Mouse (Mus musculus) MEL (cell line): ENCODE measurements at regions not wholly inside any gene's neighbourhood (a gene's known extent, or its start where the extent isn't known, plus 50 kb on each side); places are given as distances from the start of the nearest gene placed in this dataset.

Experiments
- DNase-seq: peaks from one replicate; pipeline ENCODE4 v3.0.0; 2011; ENCODE audit warnings: low read depth, low spot score
- H3K27ac ChIP-seq: 2 replicates; pipeline ENCODE4 v1.5.1; 2012; ENCODE audit warnings: low read depth, mild to moderate bottlenecking, control low read depth, low read length, moderate library complexity; ENCODE audit not compliant: control insufficient read depth
- H3K27me3 ChIP-seq, 2 experiments: fragments of 150-350 bp in 1 of 2; sonication (generic) in 1 of 2; 2 replicates each; pipeline ENCODE4 v1.6.1; 2012; ENCODE audit warnings: low read length in 2 of 2, mild to moderate bottlenecking in 2 of 2, improper control_type of control experiment in 1 of 2, moderate library complexity in 1 of 2; ENCODE audit not compliant: insufficient read depth in 2 of 2, control insufficient read depth in 1 of 2
- H3K36me3 ChIP-seq, 2 experiments: 2 replicates each; pipeline ENCODE4 v1.6.1; 2012 to 2014; ENCODE audit warnings: low read length in 2 of 2, improper control_type of control experiment in 1 of 2, inconsistent platforms in 1 of 2, mild to moderate bottlenecking in 1 of 2; ENCODE audit not compliant: insufficient read depth in 2 of 2, control insufficient read depth in 1 of 2
- H3K4me1 ChIP-seq, 2 experiments: fragments of 150-350 bp in 1 of 2; sonication (generic) in 1 of 2; 2 replicates each; pipeline ENCODE4 v1.6.1; 2012; ENCODE audit warnings: low read length in 2 of 2, improper control_type of control experiment in 1 of 2, mild to moderate bottlenecking in 1 of 2; ENCODE audit not compliant: insufficient read depth in 2 of 2, control insufficient read depth in 1 of 2
- H3K4me3 ChIP-seq, 2 experiments: fragments of 150-350 bp in 1 of 2; sonication (generic) in 1 of 2; 2 replicates each; pipeline ENCODE4 v1.5.1; 2012; ENCODE audit warnings: low read depth in 2 of 2, low read length in 2 of 2, mild to moderate bottlenecking in 2 of 2, moderate library complexity in 2 of 2, control low read depth in 1 of 2, improper control_type of control experiment in 1 of 2; ENCODE audit not compliant: control insufficient read depth in 1 of 2, insufficient read depth in 1 of 2
- H3K79me2 ChIP-seq: 2 replicates; pipeline ENCODE4 v1.6.1; 2012; ENCODE audit warnings: mild to moderate bottlenecking, low read length, moderate library complexity; ENCODE audit not compliant: control insufficient read depth, poor library complexity, insufficient read depth
- H3K9ac ChIP-seq: 2 replicates; pipeline ENCODE4 v1.6.1; 2012; ENCODE audit warnings: low read depth, mild to moderate bottlenecking, control low read depth, low read length, moderate library complexity; ENCODE audit not compliant: control insufficient read depth, poor library complexity, severe bottlenecking
- H3K9me3 ChIP-seq: fragments of 150-350 bp; sonication (generic); replicated peaks from 2 replicates; pipeline ENCODE4 v1.6.1; 2012; ENCODE audit warnings: mild to moderate bottlenecking, low read length, improper control_type of control experiment, moderate library complexity; ENCODE audit not compliant: insufficient read depth
- BHLHE40 ChIP-seq: IDR thresholded peaks from 2 replicates; pipeline ENCODE4 v1.6.1; 2012; ENCODE audit warnings: low read depth, mild to moderate bottlenecking, inconsistent platforms, low read length, improper control_type of control experiment, borderline replicate concordance
- CHD2 ChIP-seq: IDR thresholded peaks from 2 replicates; pipeline ENCODE4 v1.6.1; 2011; ENCODE audit warnings: low read length, improper control_type of control experiment
- E2F4 ChIP-seq: IDR thresholded peaks from 2 replicates; pipeline ENCODE4 v1.6.1; 2011; ENCODE audit warnings: low read depth, low read length, improper control_type of control experiment, borderline replicate concordance
- EP300 ChIP-seq, 2 experiments: IDR thresholded peaks; 2 replicates each; pipeline ENCODE4 v1.6.1; 2011; ENCODE audit warnings: improper control_type of control experiment in 2 of 2, low read length in 2 of 2, low read depth in 1 of 2, mild to moderate bottlenecking in 1 of 2
- ETS1 ChIP-seq: IDR thresholded peaks from 2 replicates; pipeline ENCODE4 v1.6.1; 2012; ENCODE audit warnings: low read depth, mild to moderate bottlenecking, inconsistent platforms, low read length, improper control_type of control experiment, moderate library complexity
- MAFK ChIP-seq: IDR thresholded peaks from 2 replicates; pipeline ENCODE4 v1.6.1; 2011; ENCODE audit warnings: low read depth, mild to moderate bottlenecking, low read length, improper control_type of control experiment, borderline replicate concordance
- MAX ChIP-seq: IDR thresholded peaks from 2 replicates; pipeline ENCODE4 v1.6.1; 2011; ENCODE audit warnings: low read length, improper control_type of control experiment
- MAZ ChIP-seq: IDR thresholded peaks from 2 replicates; pipeline ENCODE4 v1.6.1; 2012; ENCODE audit warnings: low read depth, mild to moderate bottlenecking, inconsistent platforms, low read length, improper control_type of control experiment
- MXI1 ChIP-seq: IDR thresholded peaks from 2 replicates; pipeline ENCODE4 v1.6.1; 2011; ENCODE audit warnings: mild to moderate bottlenecking, low read depth, low read length, improper control_type of control experiment
- NRF1 ChIP-seq: IDR thresholded peaks from 2 replicates; pipeline ENCODE4 v1.6.1; 2014; ENCODE audit warnings: low read depth, mild to moderate bottlenecking, inconsistent platforms, low read length, improper control_type of control experiment, moderate library complexity; ENCODE audit not compliant: poor library complexity, insufficient read depth, severe bottlenecking
- POLR2A ChIP-seq, 2 experiments: IDR thresholded peaks; 2 replicates each; pipeline ENCODE4 v1.6.1; 2011 to 2012; ENCODE audit warnings: low read length in 2 of 2, mild to moderate bottlenecking in 2 of 2, control low read depth in 1 of 2, improper control_type of control experiment in 1 of 2, low read depth in 1 of 2, moderate library complexity in 1 of 2; ENCODE audit not compliant: control insufficient read depth in 1 of 2, insufficient read depth in 1 of 2, poor library complexity in 1 of 2
- RCOR1 ChIP-seq: IDR thresholded peaks from 2 replicates; pipeline ENCODE4 v1.6.1; 2012; ENCODE audit warnings: low read depth, mild to moderate bottlenecking, inconsistent platforms, low read length, improper control_type of control experiment
- TCF12 ChIP-seq: IDR thresholded peaks from 2 replicates; pipeline ENCODE4 v1.6.1; 2014; ENCODE audit warnings: low read depth, mild to moderate bottlenecking, inconsistent platforms, low read length, improper control_type of control experiment, moderate library complexity
- USF1 ChIP-seq: IDR thresholded peaks from 2 replicates; pipeline ENCODE4 v1.6.1; 2014; ENCODE audit warnings: low read depth, mild to moderate bottlenecking, inconsistent platforms, low read length, improper control_type of control experiment, moderate library complexity
- ZC3H11A ChIP-seq: IDR thresholded peaks from 2 replicates; pipeline ENCODE4 v1.6.1; 2012; ENCODE audit warnings: low read depth, mild to moderate bottlenecking, inconsistent platforms, low read length, improper control_type of control experiment
- ZKSCAN1 ChIP-seq: IDR thresholded peaks from 2 replicates; pipeline ENCODE4 v1.6.1; 2012; ENCODE audit warnings: low read depth, mild to moderate bottlenecking, inconsistent platforms, low read length, improper control_type of control experiment, moderate library complexity
- ZMIZ1 ChIP-seq: IDR thresholded peaks from 2 replicates; pipeline ENCODE4 v1.6.1; 2012; ENCODE audit warnings: low read depth, mild to moderate bottlenecking, inconsistent platforms, low read length, improper control_type of control experiment, moderate library complexity
- ZNF384 ChIP-seq: IDR thresholded peaks from 2 replicates; pipeline ENCODE4 v1.6.1; 2012; ENCODE audit warnings: low read depth, mild to moderate bottlenecking, inconsistent platforms, low read length, improper control_type of control experiment

DNA sequence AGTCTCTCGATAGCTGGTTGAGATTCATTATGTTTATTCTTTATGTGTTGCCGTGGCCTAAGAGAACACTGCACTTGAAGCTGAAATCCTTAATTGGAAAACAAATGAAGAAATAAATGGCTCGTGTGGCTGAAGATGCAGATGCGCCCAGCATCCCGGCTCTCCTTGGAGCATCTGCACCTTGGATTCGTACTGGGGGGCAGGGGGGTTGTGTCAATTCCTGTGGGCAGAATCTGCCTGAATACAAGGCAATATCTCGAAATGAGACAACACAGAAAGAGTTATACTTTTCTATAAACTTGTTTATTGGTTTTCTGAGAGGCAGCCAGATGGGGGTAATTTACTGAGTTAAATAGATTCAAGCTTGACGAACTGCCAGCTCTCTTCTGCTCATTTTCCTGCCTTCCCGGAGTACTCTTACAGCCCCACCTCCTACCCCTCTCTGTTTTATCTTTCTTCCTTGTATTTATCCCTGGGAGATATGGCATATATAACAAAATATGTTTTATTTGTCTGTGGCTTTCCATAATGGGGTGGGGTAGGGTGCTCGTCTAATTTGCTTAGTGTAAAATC is 229.1 kb downstream of the Pmp22 start:
- no peaks in the 10 kb centered on the region for H3K79me2 ChIP-seq
- DNase-seq, result no peak
- no peaks in the 10 kb centered on the region for H3K36me3 ChIP-seq
- H3K9me3 ChIP-seq, result no peaks in the 10 kb centered on the region
- no peaks in the 10 kb centered on the region for H3K4me1 ChIP-seq
- no peaks in the 10 kb centered on the region for H3K27me3 ChIP-seq
- no peak overlapping the region for H3K27ac ChIP-seq
- TF ChIP-seq E2F4, result no peak
- no peak for TF ChIP-seq TCF12
- no peak overlapping the region for H3K9ac ChIP-seq
- no peak overlapping the region for H3K4me3 ChIP-seq

DNA sequence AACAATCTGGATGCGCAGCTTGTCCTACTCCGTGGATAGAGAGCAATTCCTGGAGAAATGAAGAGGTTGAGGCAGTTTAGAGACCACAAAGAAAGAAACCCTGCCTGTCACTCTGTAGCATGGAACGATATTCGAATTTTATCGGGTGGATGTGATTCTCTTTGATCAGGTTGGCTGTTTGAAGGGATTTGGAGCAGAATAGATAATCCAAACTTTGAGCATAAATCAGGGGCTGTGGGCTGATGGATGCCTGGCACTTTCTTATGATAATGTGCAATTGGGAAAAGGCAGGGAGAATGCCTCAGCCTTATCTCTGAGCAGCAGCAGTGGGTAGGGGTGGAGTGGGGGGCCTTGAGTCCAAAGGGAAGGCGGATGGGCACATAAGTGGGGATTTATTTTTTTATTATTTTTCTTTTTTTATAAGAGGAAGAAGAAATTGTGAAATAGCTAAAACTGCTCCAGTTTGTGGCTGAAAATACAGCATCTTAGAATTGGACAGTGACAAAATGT is 239.0 kb downstream of the Pmp22 start:
- Histone ChIP-seq H3K27ac (no peak overlapping the region), H3K27me3 (no peaks in the 10 kb centered on the region), H3K9me3 (no peaks in the 10 kb centered on the region), H3K9ac (no peak overlapping the region), H3K36me3 (no peaks in the 10 kb centered on the region), H3K79me2 (no peaks in the 10 kb centered on the region), H3K4me3 (no peak overlapping the region), H3K4me1 (no peaks in the 10 kb centered on the region)
- no peak for TF ChIP-seq POLR2A (IDR thresholded peaks at IDR 0.05; ENCODE audit: control insufficient read depth in 1 of 2, insufficient read depth in 1 of 2, low read depth in 1 of 2, low read length in 2 of 2, poor library complexity in 1 of 2)
- TF ChIP-seq NRF1, result no peak
- no peak for TF ChIP-seq ETS1
- no peak for TF ChIP-seq USF1
- no peak for TF ChIP-seq MAX
- TF ChIP-seq MXI1, result no peak
- TF ChIP-seq EP300 (IDR thresholded peaks at IDR 0.05; ENCODE audit: low read depth in 1 of 2, low read length in 2 of 2), result no peak
- TF ChIP-seq CHD2, result no peak
- TF ChIP-seq ZMIZ1, result no peak
- TF ChIP-seq ZNF384, result no peak
- DNase-seq, result no peak

DNA sequence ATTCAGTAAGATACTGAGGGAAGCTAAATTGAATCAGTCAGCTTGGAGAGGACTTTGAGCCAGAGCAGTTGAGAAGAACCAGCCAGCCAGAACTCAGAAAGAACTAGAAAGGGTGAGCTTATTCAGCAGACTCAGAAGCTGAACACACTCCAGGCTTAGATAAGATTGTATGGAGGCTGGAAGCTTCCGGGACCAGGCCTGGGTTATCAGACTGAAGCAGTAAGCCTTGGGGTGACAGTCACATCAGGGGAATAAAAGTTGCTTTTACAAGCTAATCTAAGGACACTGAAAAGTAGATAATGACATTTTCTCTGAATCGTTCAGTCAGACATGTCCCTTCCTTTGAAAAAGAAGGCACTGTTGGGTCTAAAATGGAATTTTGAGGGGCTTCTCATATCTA is 240.7 kb downstream of the Pmp22 start:
- H3K79me2 ChIP-seq, result no peaks in the 10 kb centered on the region
- TF ChIP-seq ZKSCAN1 (no peak), EP300 (IDR thresholded peaks at IDR 0.05; ENCODE audit: low read depth in 1 of 2, low read length in 2 of 2) (no peak), MAFK (no peak), MAZ (no peak), POLR2A (IDR thresholded peaks at IDR 0.05; ENCODE audit: control insufficient read depth in 1 of 2, insufficient read depth in 1 of 2, low read depth in 1 of 2, low read length in 2 of 2, poor library complexity in 1 of 2) (no peak), BHLHE40 (no peak), NRF1 (no peak), MAX (no peak), ZC3H11A (no peak), RCOR1 (no peak)
- no peaks in the 10 kb centered on the region for H3K4me1 ChIP-seq
- no peak for DNase-seq
- no peak overlapping the region for H3K4me3 ChIP-seq
- H3K36me3 ChIP-seq, result no peaks in the 10 kb centered on the region
- H3K27me3 ChIP-seq, result no peaks in the 10 kb centered on the region
- no peaks in the 10 kb centered on the region for H3K9me3 ChIP-seq
- no peak overlapping the region for H3K27ac ChIP-seq
- no peak overlapping the region for H3K9ac ChIP-seq
